Comparison of ENCODE assay signal across 17 mouse cellular contexts in the genomic region with DNA sequence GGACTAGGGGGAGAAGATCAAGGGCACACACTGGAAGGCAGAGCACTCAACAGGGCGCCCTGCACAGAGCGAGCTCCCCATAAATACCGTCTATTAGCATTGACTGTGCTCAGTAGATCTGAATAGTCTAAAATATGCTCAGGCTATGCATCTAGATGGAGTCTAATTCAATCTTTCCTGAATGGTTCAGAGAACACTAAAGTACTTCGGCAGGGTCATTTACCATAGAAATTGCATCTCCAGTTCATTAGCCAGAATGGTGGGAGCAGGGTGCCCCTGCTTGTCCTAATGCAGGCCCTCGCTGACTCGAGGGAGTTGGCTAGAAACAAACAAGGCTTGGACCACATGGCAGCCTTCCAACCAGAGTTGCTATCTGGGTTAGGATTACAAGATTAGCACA.
DNase-seq lines count a peak whose midpoint lies in the region; ATAC-seq lines count a peak whose summit lies in the region.
"Had no signal": no experiment of that assay in that cellular context is flagged by ENCODE, and none has a peak within 500 bp of the region (broad histone marks: within the 10 kb centered on the region; RNA-seq: fewer than 3 reads in every experiment).

No protein-coding gene starts in this region.

- H3K9ac ChIP-seq in hindbrain, embryonic 12.5 days: no peak overlapping the region
- no peak overlapping the region for H3K9ac ChIP-seq in midbrain, embryonic 14.5 days (replicated peaks; ENCODE audit: low read length)
- H3K9ac ChIP-seq in midbrain, embryonic 11.5 days (ENCODE audit: low read length): no peak overlapping the region
- H3K9ac ChIP-seq in forebrain, embryonic 13.5 days: no peak overlapping the region
- H3K9ac ChIP-seq in hindbrain, embryonic 16.5 days (ENCODE audit: low read depth, low read length): no peak overlapping the region
- H3K9ac ChIP-seq: intestine, embryonic 15.5 days; liver, embryonic 14.5 days had no signal

- WGBS in hindbrain, embryonic 12.5 days: 60% methylated on average over 6 of the region's 6 CpGs
- 86% methylated on average over 6 of the region's 6 CpGs for whole genome bisulfite sequencing in hindbrain, embryonic 10.5 days
- WGBS in midbrain, embryonic 14.5 days: 65% methylated on average over 6 of the region's 6 CpGs
- 78% methylated on average over 6 of the region's 6 CpGs for WGBS in midbrain, embryonic 11.5 days
- 27% methylated on average over 6 of the region's 6 CpGs for WGBS in forebrain, embryonic 13.5 days
- WGBS in hindbrain, embryonic 16.5 days: 46% methylated on average over 6 of the region's 6 CpGs

- H3K4me1 ChIP-seq in hindbrain, embryonic 12.5 days: 0 out of 2 replicates have a peak, but pooled peaks cover 8% of the 10 kb centered on the region
- H3K4me1 ChIP-seq in hindbrain, embryonic 10.5 days (replicated peaks): peaks cover 9% of the 10 kb centered on the region; the same call in 1 of the 2 replicates
- H3K4me1 ChIP-seq in midbrain, embryonic 14.5 days (ENCODE audit: control insufficient read depth, insufficient read depth, low read length): 0 out of 2 replicates have a peak, but pooled peaks cover 6% of the 10 kb centered on the region
- no peaks in the 10 kb centered on the region for H3K4me1 ChIP-seq in midbrain, embryonic 11.5 days (ENCODE audit: control insufficient read depth, insufficient read depth, low read length)
- peaks cover 13% of the 10 kb centered on the region for H3K4me1 ChIP-seq in forebrain, embryonic 13.5 days
- H3K4me1 ChIP-seq in hindbrain, embryonic 16.5 days (ENCODE audit: control insufficient read depth, insufficient read depth, low read depth, low read length): peaks cover 8% of the 10 kb centered on the region; the same call in 1 of the 2 replicates
- H3K4me1 ChIP-seq: intestine, embryonic 15.5 days; megakaryocyte, embryonic 14.5 days had no signal

- no peak overlapping the region for H3K27ac ChIP-seq in hindbrain, embryonic 12.5 days
- H3K27ac ChIP-seq in hindbrain, embryonic 10.5 days: no peak overlapping the region
- H3K27ac ChIP-seq in midbrain, embryonic 14.5 days (replicated peaks; ENCODE audit: low read depth, low read length): no peak overlapping the region
- H3K27ac ChIP-seq in midbrain, embryonic 11.5 days (ENCODE audit: low read depth, low read length): no peak overlapping the region
- no peak overlapping the region for H3K27ac ChIP-seq in forebrain, embryonic 13.5 days
- H3K27ac ChIP-seq in hindbrain, embryonic 16.5 days (ENCODE audit: low read depth, low read length): no peak overlapping the region
- H3K27ac ChIP-seq: heart, adult 2 months; intestine, embryonic 15.5 days; liver, embryonic 14.5 days had no signal

- ATAC-seq in hindbrain, embryonic 12.5 days (ENCODE audit: low FRiP score): peak; percentile 71
- ATAC-seq in midbrain, embryonic 14.5 days (ENCODE audit: low FRiP score, low TSS enrichment): no peak
- no peak for ATAC-seq in midbrain, embryonic 11.5 days (ENCODE audit: low FRiP score)
- ATAC-seq in forebrain, embryonic 13.5 days: peak; percentile 69
- ATAC-seq in hindbrain, embryonic 16.5 days: peak; percentile 44
- ATAC-seq: intestine, embryonic 15.5 days; lung, postnatal 0 days had no signal

- no peak overlapping the region for H3K4me3 ChIP-seq in hindbrain, embryonic 12.5 days
- no peak overlapping the region for H3K4me3 ChIP-seq in hindbrain, embryonic 10.5 days
- no peak overlapping the region for H3K4me3 ChIP-seq in midbrain, embryonic 14.5 days (replicated peaks; ENCODE audit: low read depth, low read length)
- no peak overlapping the region for H3K4me3 ChIP-seq in midbrain, embryonic 11.5 days (ENCODE audit: low read depth, low read length)
- H3K4me3 ChIP-seq in forebrain, embryonic 13.5 days: no peak overlapping the region
- no peak overlapping the region for H3K4me3 ChIP-seq in hindbrain, embryonic 16.5 days (ENCODE audit: low read length)
- H3K4me3 ChIP-seq: heart, adult 2 months; intestine, embryonic 15.5 days; megakaryocyte, embryonic 14.5 days; myocyte had no signal

- H3K9me3 ChIP-seq in hindbrain, embryonic 12.5 days (replicated peaks): no peaks in the 10 kb centered on the region
- no peaks in the 10 kb centered on the region for H3K9me3 ChIP-seq in hindbrain, embryonic 10.5 days
- H3K9me3 ChIP-seq in midbrain, embryonic 14.5 days (ENCODE audit: control insufficient read depth, low read length): no peaks in the 10 kb centered on the region
- H3K9me3 ChIP-seq in midbrain, embryonic 11.5 days (ENCODE audit: control insufficient read depth, low read length): no peaks in the 10 kb centered on the region
- H3K9me3 ChIP-seq in forebrain, embryonic 13.5 days (replicated peaks): no peaks in the 10 kb centered on the region
- no peaks in the 10 kb centered on the region for H3K9me3 ChIP-seq in hindbrain, embryonic 16.5 days (ENCODE audit: control insufficient read depth, low read length)
- H3K9me3 ChIP-seq: intestine, embryonic 15.5 days had no signal

- H3K27me3 ChIP-seq in hindbrain, embryonic 12.5 days: no peaks in the 10 kb centered on the region
- H3K27me3 ChIP-seq in hindbrain, embryonic 10.5 days (ENCODE audit: insufficient read depth, poor library complexity, severe bottlenecking): no peaks in the 10 kb centered on the region
- H3K27me3 ChIP-seq in midbrain, embryonic 14.5 days (ENCODE audit: control insufficient read depth, insufficient read depth, low read length): no peaks in the 10 kb centered on the region
- H3K27me3 ChIP-seq in midbrain, embryonic 11.5 days (ENCODE audit: control insufficient read depth, insufficient read depth, low read length): no peaks in the 10 kb centered on the region
- H3K27me3 ChIP-seq in forebrain, embryonic 13.5 days: no peaks in the 10 kb centered on the region
- no peaks in the 10 kb centered on the region for H3K27me3 ChIP-seq in hindbrain, embryonic 16.5 days (replicated peaks; ENCODE audit: control insufficient read depth, insufficient read depth, low read length)
- H3K27me3 ChIP-seq: intestine, embryonic 15.5 days; megakaryocyte, embryonic 14.5 days had no signal

- DNase-seq in hindbrain, embryonic 10.5 days (ENCODE audit: low spot score): no peak
- peak; percentile 46 for DNase-seq in midbrain, embryonic 14.5 days
- no peak for DNase-seq in midbrain, embryonic 11.5 days (ENCODE audit: low spot score, missing footprints)
- no peak for DNase-seq in adrenal gland, postnatal 25 days
- no peak for DNase-seq in embryo, embryonic 10.5 days (ENCODE audit: low spot score)
- DNase-seq: cerebellum, adult 8-10 months; heart, adult 2 months; spleen, adult 18-20 months; thymus, postnatal 14 days had no signal

- H3K36me3 ChIP-seq in hindbrain, embryonic 12.5 days: no peaks in the 10 kb centered on the region
- no peaks in the 10 kb centered on the region for H3K36me3 ChIP-seq in hindbrain, embryonic 10.5 days
- no peaks in the 10 kb centered on the region for H3K36me3 ChIP-seq in midbrain, embryonic 14.5 days (ENCODE audit: control insufficient read depth, insufficient read depth, low read length)
- no peaks in the 10 kb centered on the region for H3K36me3 ChIP-seq in midbrain, embryonic 11.5 days (ENCODE audit: control insufficient read depth, insufficient read depth, low read length)
- no peaks in the 10 kb centered on the region for H3K36me3 ChIP-seq in forebrain, embryonic 13.5 days (ENCODE audit: poor library complexity, severe bottlenecking)
- no peaks in the 10 kb centered on the region for H3K36me3 ChIP-seq in hindbrain, embryonic 16.5 days (ENCODE audit: control insufficient read depth, insufficient read depth, low read length)
- H3K36me3 ChIP-seq: intestine, embryonic 15.5 days had no signal

- H3K4me2 ChIP-seq in hindbrain, embryonic 12.5 days (replicated peaks): no peak overlapping the region
- no peak overlapping the region for H3K4me2 ChIP-seq in midbrain, embryonic 14.5 days (ENCODE audit: low read length)
- H3K4me2 ChIP-seq in midbrain, embryonic 11.5 days: no peak overlapping the region
- no peak overlapping the region for H3K4me2 ChIP-seq in forebrain, embryonic 13.5 days
- H3K4me2 ChIP-seq in hindbrain, embryonic 16.5 days (ENCODE audit: low read length): no peak overlapping the region
- H3K4me2 ChIP-seq: intestine, embryonic 15.5 days had no signal

Comparison
In these comparisons a context has a peak if more than half of its experiments do, and no peak if none do; other contexts are left out.
1. ATAC-seq: peak in hindbrain, embryonic 12.5 days (single experiment), forebrain, embryonic 13.5 days (single experiment) and hindbrain, embryonic 16.5 days (single experiment); none in midbrain, embryonic 14.5 days (single experiment) and midbrain, embryonic 11.5 days (single experiment).